Mouse (Mus musculus) hindbrain, embryonic 16.5 days (tissue): ENCODE measurements around the gene Rere. TPM values are rescaled to one million over a fixed set of nuclear protein-coding genes. Genes with fewer than 3 reads are reported as not detected.
"Not testable (repeated sequence)": the region's sequence is repeated elsewhere in the genome, so short reads cannot be mapped to it uniquely, and the experiment has no call there.

Experiments
- ATAC-seq: fragments of 200-750 bp; cut with Nextera tagmentation; 2 replicates; pipeline ENCODE4 v1.8.0; 2017; ENCODE audit warnings: moderate TSS enrichment, moderate library complexity
- H3K27ac ChIP-seq: fragments of 300-500 bp; sonication (generic); 2 replicates; pipeline ENCODE4 v1.5.1; 2014; ENCODE audit warnings: low read depth, mild to moderate bottlenecking, control low read depth, low read length, moderate library complexity
- H3K27me3 ChIP-seq: fragments of 300-500 bp; sonication (generic); replicated peaks from 2 replicates; pipeline ENCODE4 v1.6.1; 2014; ENCODE audit warnings: low read length; ENCODE audit not compliant: control insufficient read depth, insufficient read depth
- H3K36me3 ChIP-seq: fragments of 300-500 bp; sonication (generic); 2 replicates; pipeline ENCODE4 v1.6.1; 2014; ENCODE audit warnings: mild to moderate bottlenecking, low read length, moderate library complexity, mixed read lengths; ENCODE audit not compliant: control insufficient read depth, insufficient read depth
- H3K4me1 ChIP-seq: fragments of 300-500 bp; sonication (generic); 2 replicates; pipeline ENCODE4 v1.6.1; 2014; ENCODE audit warnings: low read depth, low read length; ENCODE audit not compliant: control insufficient read depth, insufficient read depth
- H3K4me2 ChIP-seq: fragments of 300-500 bp; sonication (generic); 2 replicates; pipeline ENCODE4 v1.6.1; 2014; ENCODE audit warnings: mild to moderate bottlenecking, low read length, control low read depth, moderate library complexity
- H3K4me3 ChIP-seq: fragments of 300-500 bp; sonication (generic); 2 replicates; pipeline ENCODE4 v1.5.1; 2014; ENCODE audit warnings: mild to moderate bottlenecking, low read length, control low read depth, moderate library complexity
- H3K9ac ChIP-seq: fragments of 300-500 bp; sonication (generic); 2 replicates; pipeline ENCODE4 v1.6.1; 2014; ENCODE audit warnings: low read depth, mild to moderate bottlenecking, control low read depth, low read length, moderate library complexity
- H3K9me3 ChIP-seq: fragments of 300-500 bp; sonication (generic); 2 replicates; pipeline ENCODE4 v1.6.1; 2014; ENCODE audit warnings: mild to moderate bottlenecking, low read length, moderate library complexity; ENCODE audit not compliant: control insufficient read depth
- WGBS: fragments of 180-500 bp; shearing (Covaris S2); extraction: QIAGEN DNeasy Blood & Tissue Kit; methylation state at CpG from one replicate; pipeline ENCODE4 v1.1.7; 2014; 5-methylcytosine and 5-hydroxymethylcytosine counted together
- polyA plus RNA-seq: library from polyadenylated mRNA; unstranded; fragments of >200 nt; fragmentation: Nextera tagmentation; extraction: Ambion mirVana; gene quantifications from 2 replicates; pipeline ENCODE4 v1.2.1, GENCODE M21; 2015

Rere gene
- polyA plus RNA-seq, 1 experiment from 2014 or later = 25.4 TPM

DNA sequence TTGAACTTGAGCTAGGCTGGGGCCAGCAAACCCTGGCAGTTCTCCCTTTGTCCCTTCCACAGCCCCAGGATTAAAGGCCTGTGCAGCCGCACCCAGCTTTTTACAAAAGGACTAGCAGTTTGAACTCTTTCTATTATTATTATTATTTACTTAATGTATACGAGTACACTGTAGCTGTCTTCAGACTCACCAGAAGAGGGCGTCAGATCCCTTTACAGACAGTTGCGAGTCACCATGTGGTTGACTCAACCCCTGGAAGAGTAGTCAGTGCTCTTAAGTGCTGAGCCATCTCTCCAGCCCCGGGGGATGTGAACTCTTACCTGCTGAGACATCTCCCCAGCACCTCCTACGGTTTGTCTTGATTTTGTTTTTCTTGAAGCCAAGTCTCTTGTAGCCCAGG lies 20.7 kb upstream of the Rere start:
- Histone ChIP-seq H3K9me3 (no peaks in the 10 kb centered on the region), H3K27ac (no peak overlapping the region), H3K4me2 (no peak overlapping the region), H3K4me1 (peaks cover 17% of the 10 kb centered on the region), H3K4me3 (no peak overlapping the region), H3K36me3 (no peaks in the 10 kb centered on the region), H3K9ac (no peak overlapping the region), H3K27me3 (no peaks in the 10 kb centered on the region)
- WGBS = 32% methylated on average over 6 of the region's 6 CpGs
- ATAC-seq = no peak

DNA sequence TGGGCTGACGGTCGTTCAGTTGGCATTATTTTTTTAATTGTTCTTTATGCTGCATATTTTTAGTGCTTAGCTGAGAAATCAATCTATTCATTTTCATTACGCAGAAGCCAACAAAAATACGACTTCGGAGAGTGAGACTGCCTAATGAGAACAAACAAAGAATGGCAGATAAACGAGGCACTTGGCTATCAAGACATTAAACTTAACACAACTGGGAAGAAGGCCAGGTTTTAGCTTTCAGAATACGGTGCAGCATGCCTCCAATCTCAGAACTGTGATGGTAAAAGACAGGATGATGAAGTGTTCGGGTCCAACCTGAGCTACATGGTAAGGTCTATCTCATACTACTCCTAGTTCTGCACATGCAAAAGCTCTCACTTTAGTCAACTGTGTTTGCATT lies 19.1 kb upstream of the Rere start:
- no peak overlapping the region for H3K4me2 ChIP-seq
- WGBS = 68% methylated on average over 8 of the region's 8 CpGs
- no peak overlapping the region for H3K27ac ChIP-seq

DNA sequence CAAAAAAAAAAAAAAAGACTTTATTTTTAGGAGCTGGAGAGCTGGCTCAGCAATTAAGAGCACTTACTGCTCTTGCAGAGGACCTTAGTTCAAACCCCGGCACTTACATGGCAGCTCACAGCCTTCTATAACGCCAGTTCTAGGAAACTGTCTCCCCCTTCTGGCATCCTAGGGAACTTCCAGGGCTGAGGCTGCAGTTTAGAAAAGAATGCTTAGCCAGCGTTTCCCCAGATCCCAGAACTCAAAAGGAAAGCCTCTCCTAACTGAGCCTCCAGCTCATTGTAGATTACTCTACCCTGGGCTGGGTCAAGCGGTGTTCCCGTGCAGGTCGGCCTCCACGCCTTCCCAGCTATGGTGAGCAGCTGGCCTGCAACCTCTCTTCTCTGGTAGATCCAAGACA lies 16.5 kb upstream of the Rere start:
- no peak overlapping the region for H3K4me3 ChIP-seq
- H3K4me2 ChIP-seq = no peak overlapping the region
- no peaks in the 10 kb centered on the region for H3K36me3 ChIP-seq
- no peak overlapping the region for H3K9ac ChIP-seq
- ATAC-seq = no peak
- no peaks in the 10 kb centered on the region for H3K9me3 ChIP-seq
- no peak overlapping the region for H3K27ac ChIP-seq
- 62% methylated on average over 7 of the region's 7 CpGs for WGBS
- no peaks in the 10 kb centered on the region for H3K27me3 ChIP-seq
- H3K4me1 ChIP-seq = peaks cover 5% of the 10 kb centered on the region; the same call in 1 of the 2 replicates

More for the DNA sequence above, 19.1 kb upstream of the Rere start:
- H3K27me3 ChIP-seq = no peaks in the 10 kb centered on the region
- no peak overlapping the region for H3K9ac ChIP-seq
- H3K4me3 ChIP-seq = no peak overlapping the region
- H3K4me1 ChIP-seq = peaks cover 19% of the 10 kb centered on the region
- no peaks in the 10 kb centered on the region for H3K9me3 ChIP-seq
- H3K36me3 ChIP-seq = no peaks in the 10 kb centered on the region
- ATAC-seq = no peak

DNA sequence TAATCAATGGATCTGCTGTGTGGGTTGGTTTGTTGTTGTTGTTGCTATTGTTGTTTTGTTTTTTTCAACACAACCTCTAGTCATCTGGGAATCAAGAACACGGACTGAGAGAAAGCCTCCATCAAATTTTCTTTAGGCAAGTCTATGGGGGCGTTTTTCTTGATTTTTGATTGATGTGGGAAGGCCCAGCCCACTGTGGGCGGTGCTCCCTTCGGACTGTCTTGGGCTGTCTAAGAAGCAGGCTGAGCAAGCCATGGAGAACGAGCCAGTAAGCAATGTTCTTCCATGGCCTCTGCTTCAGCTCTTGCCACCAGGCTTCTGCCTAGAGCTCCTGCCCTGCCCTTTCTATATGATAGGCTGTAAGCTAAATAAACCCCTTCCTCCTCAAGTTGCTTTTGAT lies 16.0 kb upstream of the Rere start:
- no peak overlapping the region for H3K4me2 ChIP-seq
- H3K27ac ChIP-seq = no peak overlapping the region
- H3K9ac ChIP-seq = no peak overlapping the region
- no peak overlapping the region for H3K4me3 ChIP-seq
- no peaks in the 10 kb centered on the region for H3K27me3 ChIP-seq
- no peaks in the 10 kb centered on the region for H3K36me3 ChIP-seq
- 72% methylated on average over 5 of the region's 5 CpGs for WGBS
- peaks cover 2% of the 10 kb centered on the region; the same call in 1 of the 2 replicates for H3K4me1 ChIP-seq
- no peak for ATAC-seq
- no peaks in the 10 kb centered on the region for H3K9me3 ChIP-seq

DNA sequence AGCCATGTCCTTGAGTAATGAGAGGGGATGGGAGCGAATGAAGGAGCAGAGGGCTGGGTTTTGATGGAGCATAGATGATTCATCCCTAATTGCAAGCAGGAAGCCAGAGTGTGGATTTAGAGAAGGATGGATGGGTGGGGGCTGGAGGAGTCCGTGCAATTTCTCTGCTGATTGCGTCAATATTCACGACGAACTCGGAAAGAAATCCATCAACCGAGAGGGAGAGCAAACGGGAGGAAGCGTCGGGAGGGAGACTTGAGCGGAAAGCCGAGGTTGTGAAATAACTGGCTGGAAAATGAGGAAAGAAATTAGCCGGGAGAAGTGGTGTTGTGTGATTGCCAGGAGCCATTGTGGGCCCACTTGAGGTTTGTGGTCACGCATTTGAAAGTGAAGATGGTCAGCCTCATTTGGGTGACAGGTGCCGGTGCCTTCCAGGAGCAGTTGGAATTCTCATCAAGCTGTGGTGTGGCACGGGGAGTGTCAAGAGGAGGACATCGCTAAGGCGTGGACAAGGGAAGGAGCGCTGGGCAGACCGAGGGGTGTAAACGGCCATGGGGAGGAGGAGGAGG lies 14.7 kb upstream of the Rere start:
- ATAC-seq = no peak
- Histone ChIP-seq H3K4me2 (peak overlapping the region; percentile 32), H3K4me3 (no peak overlapping the region), H3K9ac (no peak overlapping the region), H3K27ac (0 out of 2 replicates have a peak overlapping the region, but pooled peaks have one; percentile 59), H3K9me3 (no peaks in the 10 kb centered on the region), H3K4me1 (peaks cover 2% of the 10 kb centered on the region; the same call in 1 of the 2 replicates), H3K36me3 (no peaks in the 10 kb centered on the region), H3K27me3 (no peaks in the 10 kb centered on the region)
- WGBS = 57% methylated on average over 21 of the region's 21 CpGs

DNA sequence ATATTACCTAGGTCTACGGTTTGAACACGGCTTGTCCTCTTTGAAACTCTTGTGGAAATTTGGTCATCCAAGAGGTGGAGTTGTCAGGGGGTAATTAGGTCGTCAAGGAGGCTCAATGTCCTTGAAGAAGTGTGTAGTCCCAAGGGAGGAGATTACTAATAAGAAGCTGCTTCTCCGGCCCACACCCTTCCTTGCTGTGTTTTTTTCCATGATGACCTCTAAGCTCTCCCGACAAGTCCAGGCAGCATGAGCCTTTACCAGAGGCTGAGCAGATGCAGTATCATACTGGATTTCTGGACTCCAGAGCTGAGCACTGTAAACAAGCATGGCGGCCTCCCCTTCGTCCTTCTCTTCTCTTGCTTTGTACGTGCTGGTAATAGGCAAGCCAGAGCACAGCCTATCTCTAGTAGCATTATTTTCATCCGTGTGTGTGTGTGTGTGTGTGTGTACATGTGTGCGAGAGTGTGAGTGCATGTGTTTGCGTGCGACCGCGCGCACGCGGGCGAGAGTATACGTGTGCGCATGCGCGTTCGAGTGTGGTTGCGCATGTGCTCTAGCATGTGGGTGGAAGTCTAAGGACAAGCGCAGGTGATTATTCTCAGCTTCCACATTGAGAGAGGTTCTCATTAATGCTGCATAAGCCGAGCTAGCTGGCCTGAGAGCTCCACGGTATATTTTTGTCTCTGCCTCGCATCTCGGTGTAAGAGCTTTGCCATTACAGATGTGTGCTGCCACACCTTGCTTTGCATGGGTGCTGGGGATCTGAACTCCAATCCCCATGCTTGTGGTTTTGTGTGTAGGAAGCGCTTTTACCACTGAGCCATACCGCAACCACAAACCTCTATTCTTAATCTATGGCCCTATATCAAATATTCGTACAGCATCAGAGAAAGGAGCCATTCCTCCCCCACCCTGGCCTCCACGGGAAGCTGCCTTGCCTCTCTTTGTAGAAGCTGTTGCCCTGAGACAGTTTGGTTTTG lies 12.5 kb upstream of the Rere start:
- WGBS = 84% methylated on average over 33 of the region's 33 CpGs
- Histone ChIP-seq H3K4me2 (no peak overlapping the region), H3K4me1 (peaks cover 9% of the 10 kb centered on the region), H3K36me3 (no peaks in the 10 kb centered on the region), H3K27me3 (no peaks in the 10 kb centered on the region), H3K4me3 (no peak overlapping the region), H3K9ac (no peak overlapping the region), H3K9me3 (no peaks in the 10 kb centered on the region), H3K27ac (no peak overlapping the region)
- no peak for ATAC-seq

DNA sequence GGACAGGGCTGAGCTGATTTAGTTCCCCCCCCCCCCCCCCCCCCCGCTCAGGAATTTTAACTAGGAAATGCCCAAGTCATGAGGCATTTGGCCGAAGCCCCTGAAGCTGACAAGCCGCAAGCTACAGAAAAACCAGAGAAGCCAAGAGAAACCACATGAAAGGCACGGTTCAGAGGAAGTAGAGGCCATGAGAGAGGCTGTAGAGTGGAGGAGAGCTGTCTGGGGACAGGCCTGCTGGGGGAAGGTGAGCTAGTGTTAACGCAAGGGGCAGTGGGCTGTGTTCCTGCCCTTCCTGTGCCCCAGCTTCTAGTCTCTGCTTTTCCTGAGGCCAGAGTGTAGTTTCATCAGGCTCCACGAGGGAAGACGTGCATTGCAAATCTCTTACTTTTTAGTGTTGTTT lies 11.8 kb upstream of the Rere start:
- Histone ChIP-seq H3K4me2 (no peak overlapping the region), H3K27me3 (no peaks in the 10 kb centered on the region), H3K9ac (no peak overlapping the region), H3K9me3 (no peaks in the 10 kb centered on the region), H3K4me1 (peaks cover 9% of the 10 kb centered on the region), H3K27ac (no peak overlapping the region), H3K4me3 (no peak overlapping the region), H3K36me3 (no peaks in the 10 kb centered on the region)
- no peak for ATAC-seq
- WGBS = 57% methylated on average over 7 of the region's 7 CpGs

DNA sequence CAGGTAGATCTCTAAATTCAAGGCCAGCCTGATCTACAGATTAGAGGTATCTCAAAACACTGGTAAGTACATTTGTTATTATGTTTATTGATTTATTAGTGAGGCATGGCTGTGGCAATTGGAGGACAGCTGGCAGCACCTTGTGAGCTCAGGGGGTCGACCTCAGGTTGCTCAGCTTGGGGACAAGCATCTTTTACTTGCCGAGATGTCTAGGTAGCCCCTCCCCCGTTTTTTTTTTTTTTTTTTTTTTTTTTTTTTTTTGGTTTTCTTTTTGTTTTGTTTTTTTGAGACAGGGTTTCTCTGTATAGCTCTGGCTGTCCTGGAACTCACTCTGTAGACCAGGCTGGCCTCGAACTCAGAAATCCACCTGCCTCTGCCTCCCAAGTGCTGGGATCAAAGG lies 10.7 kb upstream of the Rere start:
- not testable (repeated sequence) for ATAC-seq, H3K4me1 ChIP-seq, H3K36me3 ChIP-seq, H3K4me2 ChIP-seq, H3K27ac ChIP-seq, H3K9me3 ChIP-seq, H3K4me3 ChIP-seq, H3K27me3 ChIP-seq, H3K9ac ChIP-seq
- 67% methylated on average over 3 of the region's 4 CpGs for WGBS

DNA sequence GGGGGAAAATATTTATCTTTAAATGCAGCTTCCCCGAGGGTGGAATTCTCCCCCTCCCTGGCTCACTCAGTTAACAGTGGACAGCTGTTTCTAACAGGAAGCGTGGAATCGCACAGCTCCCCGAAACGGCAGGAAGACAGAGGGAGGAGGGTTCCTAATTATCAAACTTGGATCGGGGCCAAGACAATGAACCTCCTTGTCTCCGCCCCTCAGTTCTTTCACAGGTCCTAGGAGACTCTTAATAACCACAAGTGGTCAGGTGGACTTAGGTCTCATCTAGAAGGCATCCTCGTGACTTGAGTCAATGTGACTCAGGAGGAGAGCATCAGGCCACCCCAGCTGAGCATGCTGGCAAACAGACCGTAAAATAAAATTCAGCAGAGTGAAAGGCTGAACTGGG lies 8.7 kb upstream of the Rere start:
- Histone ChIP-seq H3K9ac (no peak overlapping the region), H3K27me3 (no peaks in the 10 kb centered on the region), H3K9me3 (no peaks in the 10 kb centered on the region), H3K4me1 (peaks cover 7% of the 10 kb centered on the region), H3K27ac (no peak overlapping the region), H3K4me3 (no peak overlapping the region), H3K36me3 (no peaks in the 10 kb centered on the region), H3K4me2 (no peak overlapping the region)
- WGBS = 3% methylated on average over 9 of the region's 9 CpGs
- peak; percentile 65 for ATAC-seq
